Comparison of ENCODE assay signal across 12 mouse cellular contexts in the genomic region with DNA sequence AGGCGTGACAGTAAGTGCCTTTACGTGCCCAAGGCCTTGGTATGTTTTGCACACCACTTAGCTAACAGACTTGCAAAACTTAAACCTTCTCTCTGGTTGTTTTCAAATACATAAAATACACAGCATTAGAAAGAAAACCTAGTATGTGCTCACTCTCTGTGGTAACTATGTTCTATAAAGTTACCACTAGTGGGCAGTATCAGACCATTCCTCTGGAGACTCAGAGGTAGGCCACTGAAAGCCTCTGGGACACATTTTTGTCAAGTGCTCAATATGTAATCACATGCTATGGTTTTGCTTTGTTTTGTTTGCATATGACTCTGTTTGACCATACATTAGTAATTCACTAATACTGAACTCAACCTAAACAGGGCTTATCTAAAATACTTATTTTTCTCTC. TPM values are rescaled to one million over a fixed set of nuclear protein-coding genes. Genes with fewer than 3 reads are reported as not detected.
A peak's percentile ranks its signal among the peaks of the same experiment; 100 is the strongest.
DNase-seq lines count a peak whose midpoint lies in the region; ATAC-seq and TF ChIP-seq lines count a peak whose summit lies in the region.
"Had no signal": no experiment of that assay in that cellular context is flagged by ENCODE, and none has a peak within 500 bp of the region (broad histone marks: within the 10 kb centered on the region; RNA-seq: fewer than 3 reads in every experiment).

No protein-coding gene starts in this region.

- 93% methylated on average over 2 of the region's 2 CpGs for WGBS in limb, embryonic 14.5 days
- WGBS in limb, embryonic 10.5 days = 86% methylated on average over 2 of the region's 2 CpGs

- H3K4me3 ChIP-seq in limb, embryonic 14.5 days (replicated peaks; ENCODE audit: low read length) = no peak overlapping the region
- H3K4me3 ChIP-seq in limb, embryonic 10.5 days = no peak overlapping the region
- no peak overlapping the region for H3K4me3 ChIP-seq in G1E (ENCODE audit: low read depth, low read length)
- H3K4me3 ChIP-seq: forebrain, embryonic 10.5 days; hindbrain, embryonic 10.5 days; midbrain, embryonic 13.5 days had no signal

- H3K36me3 ChIP-seq in limb, embryonic 14.5 days (ENCODE audit: control insufficient read depth, insufficient read depth, low read length) = peaks cover 26% of the 10 kb centered on the region
- H3K36me3 ChIP-seq in limb, embryonic 10.5 days = peaks cover 40% of the 10 kb centered on the region
- peaks cover 45% of the 10 kb centered on the region for H3K36me3 ChIP-seq in G1E (replicated peaks)

- no peak for TF ChIP-seq POLR2A in limb, embryonic 14.5 days (IDR thresholded peaks at IDR 0.05; ENCODE audit: borderline replicate concordance, extremely low read depth, insufficient read depth, insufficient read length)

- H3K27me3 ChIP-seq in limb, embryonic 14.5 days (ENCODE audit: control insufficient read depth, insufficient read depth, low read length) = no peaks in the 10 kb centered on the region
- no peaks in the 10 kb centered on the region for H3K27me3 ChIP-seq in limb, embryonic 10.5 days (ENCODE audit: low read depth, poor library complexity, severe bottlenecking)
- H3K27me3 ChIP-seq in G1E (ENCODE audit: insufficient read depth, low read length) = no peaks in the 10 kb centered on the region
- H3K27me3 ChIP-seq: midbrain, embryonic 13.5 days had no signal

- peak; percentile 60; the same call in 1 of the 2 replicates for TF ChIP-seq CTCF in G1E (IDR thresholded peaks at IDR 0.05; ENCODE audit: low read depth, low read length)

- no peak overlapping the region for H3K4me2 ChIP-seq in limb, embryonic 14.5 days (replicated peaks; ENCODE audit: low read depth, low read length, severe bottlenecking)
- H3K4me2 ChIP-seq: midbrain, embryonic 13.5 days had no signal

- H3K27ac ChIP-seq in limb, embryonic 14.5 days (replicated peaks; ENCODE audit: low read depth, low read length) = no peak overlapping the region
- no peak overlapping the region for H3K27ac ChIP-seq in limb, embryonic 10.5 days
- H3K27ac ChIP-seq: forebrain, embryonic 10.5 days; hindbrain, embryonic 10.5 days; midbrain, embryonic 13.5 days had no signal

- H3K9me3 ChIP-seq in limb, embryonic 14.5 days (ENCODE audit: control insufficient read depth, low read length) = no peaks in the 10 kb centered on the region
- H3K9me3 ChIP-seq in limb, embryonic 10.5 days (replicated peaks) = no peaks in the 10 kb centered on the region
- H3K9me3 ChIP-seq in G1E (replicated peaks) = no peaks in the 10 kb centered on the region
- H3K9me3 ChIP-seq: forebrain, embryonic 10.5 days; hindbrain, embryonic 10.5 days; midbrain, embryonic 13.5 days had no signal

- DNase-seq in limb, embryonic 14.5 days (ENCODE audit: low spot score) = peak; percentile 60
- DNase-seq in limb, embryonic 10.5 days (ENCODE audit: low spot score) = no peak
- DNase-seq in G1E (ENCODE audit: low spot score) = no peak
- DNase-seq in c-Kit-positive CD71-positive TER-119-negative erythroid progenitor cells, embryonic 14.5 days (ENCODE audit: low read depth) = peak; percentile 51
- no peak for DNase-seq in spleen, adult 12 weeks (ENCODE audit: low spot score)
- no peak for DNase-seq in cerebellum, adult 8-10 months
- DNase-seq: right cerebral cortex, postnatal 14 days had no signal

- no peak for ATAC-seq in limb, embryonic 14.5 days (ENCODE audit: low FRiP score, low read depth)
- ATAC-seq in G1E (ENCODE audit: extremely low read depth, insufficient number of reproducible peaks, low FRiP score, poor library complexity, severe bottlenecking) = no peak
- ATAC-seq in megakaryocyte-erythroid progenitor cell, adult 5-6 weeks (replicated peaks; ENCODE audit: low FRiP score, low TSS enrichment, poor library complexity, severe bottlenecking) = peak; percentile 45; the same call in 1 of the 2 replicates
- ATAC-seq in cerebellum, adult (ENCODE audit: insufficient number of reproducible peaks, low FRiP score, low TSS enrichment) = no peak
- ATAC-seq: midbrain, embryonic 13.5 days had no signal

- H3K4me1 ChIP-seq in limb, embryonic 14.5 days (ENCODE audit: control insufficient read depth, insufficient read depth, low read length) = peaks cover 11% of the 10 kb centered on the region; the same call in 1 of the 2 replicates
- peaks cover 19% of the 10 kb centered on the region for H3K4me1 ChIP-seq in limb, embryonic 10.5 days
- peaks cover 31% of the 10 kb centered on the region for H3K4me1 ChIP-seq in G1E (ENCODE audit: insufficient read depth, low read depth, low read length)

- H3K9ac ChIP-seq in limb, embryonic 14.5 days (ENCODE audit: low read depth, low read length, severe bottlenecking) = no peak overlapping the region
- H3K9ac ChIP-seq: midbrain, embryonic 13.5 days had no signal

RNA-seq across cellular contexts. Expression of a gene that starts 2.2 kb away (rescaled TPM):
- 96.1 and 105 TPM in 2 replicates for polyA plus RNA-seq in limb, embryonic 14.5 days (2012; rRNA removed)
- 159 and 161 TPM in 2 replicates for polyA plus RNA-seq in limb, embryonic 14.5 days (2014; fragmentation: Nextera tagmentation; extraction: Ambion mirVana)
- polyA plus RNA-seq in limb, embryonic 10.5 days (2016; fragmentation: Nextera tagmentation; extraction: Ambion mirVana) = 178 and 190 TPM in 2 replicates
- total RNA-seq in G1E (2014; fragmentation: Nextera tagmentation) = 55.8 and 67.6 TPM in 2 replicates
- total RNA-seq in G1E (2017) = 109 and 124 TPM in 2 replicates
- polyA plus RNA-seq in G1E (2012) = 12.5 and 32.6 TPM in 2 replicates
- total RNA-seq in megakaryocyte-erythroid progenitor cell, adult 5-6 weeks (2014; fragmentation: Nextera tagmentation) = 94.9 and 125 TPM in 2 replicates
- total RNA-seq in megakaryocyte-erythroid progenitor cell, adult 5-6 weeks (2017) = 123 and 136 TPM in 2 replicates

RNA-seq across cellular contexts. Expression of a gene that starts 32.4 kb away (rescaled TPM):
- polyA plus RNA-seq in limb, embryonic 14.5 days (2012; rRNA removed) = 635 and 800 TPM in 2 replicates
- polyA plus RNA-seq in limb, embryonic 14.5 days (2014; fragmentation: Nextera tagmentation; extraction: Ambion mirVana) = 716 and 755 TPM in 2 replicates
- polyA plus RNA-seq in limb, embryonic 10.5 days (2016; fragmentation: Nextera tagmentation; extraction: Ambion mirVana) = 615 and 856 TPM in 2 replicates
- total RNA-seq in G1E (2014; fragmentation: Nextera tagmentation) = not detected in 2 replicates
- not detected in 2 replicates for total RNA-seq in G1E (2017)
- not detected in 2 replicates for polyA plus RNA-seq in G1E (2012)
- not detected in 2 replicates for total RNA-seq in megakaryocyte-erythroid progenitor cell, adult 5-6 weeks (2014; fragmentation: Nextera tagmentation)
- total RNA-seq in megakaryocyte-erythroid progenitor cell, adult 5-6 weeks (2017) = not detected in 2 replicates

RNA-seq across cellular contexts. Expression of a gene that starts 33.4 kb away (rescaled TPM):
- polyA plus RNA-seq in limb, embryonic 14.5 days (2012; rRNA removed) = 12.0 and 12.1 TPM in 2 replicates
- polyA plus RNA-seq in limb, embryonic 14.5 days (2014; fragmentation: Nextera tagmentation; extraction: Ambion mirVana) = 11.2 and 13.0 TPM in 2 replicates
- polyA plus RNA-seq in limb, embryonic 10.5 days (2016; fragmentation: Nextera tagmentation; extraction: Ambion mirVana) = 2.7 and 2.9 TPM in 2 replicates
- total RNA-seq in G1E (2014; fragmentation: Nextera tagmentation) (18.6 TPM in 1 of 2 replicates, not detected in the other), G1E (2017) (0.12 and 0.16 TPM in 2 replicates)
- polyA plus RNA-seq in G1E (2012) = not detected in 2 replicates
- 9.2 and 10.4 TPM in 2 replicates for total RNA-seq in megakaryocyte-erythroid progenitor cell, adult 5-6 weeks (2014; fragmentation: Nextera tagmentation)
- total RNA-seq in megakaryocyte-erythroid progenitor cell, adult 5-6 weeks (2017) = 6.1 and 7.4 TPM in 2 replicates

Comparison
In these comparisons a context has a peak if more than half of its experiments do, and no peak if none do; other contexts are left out.
1. DNase-seq: peak in limb, embryonic 14.5 days (single experiment) and c-Kit-positive CD71-positive TER-119-negative erythroid progenitor cells, embryonic 14.5 days (single experiment); none in limb, embryonic 10.5 days (single experiment), G1E (single experiment), spleen, adult 12 weeks (single experiment) and cerebellum, adult 8-10 months (single experiment).
2. RNA of a gene that starts 32.4 kb away (polyA plus RNA-seq): 635 to 800 TPM in limb, embryonic 14.5 days and 615 to 856 TPM in limb, embryonic 10.5 days; not detected in G1E; every median in the first group is over 100 times any median in the second.